Mouse (Mus musculus) erythroblast, embryonic 14.5 days (primary cell): ENCODE data around the gene Eif4g1.

Source experiments
- GATA1 ChIP-seq: IDR thresholded peaks from 2 replicates; pipeline ENCODE4 v1.6.1; 2012; ENCODE audit warnings: low read length, inconsistent platforms, mixed read lengths
- TAL1 ChIP-seq: IDR thresholded peaks from 3 replicates; pipeline ENCODE4 v1.6.1; 2012; ENCODE audit warnings: low read length, inconsistent platforms, mixed read lengths

DNA sequence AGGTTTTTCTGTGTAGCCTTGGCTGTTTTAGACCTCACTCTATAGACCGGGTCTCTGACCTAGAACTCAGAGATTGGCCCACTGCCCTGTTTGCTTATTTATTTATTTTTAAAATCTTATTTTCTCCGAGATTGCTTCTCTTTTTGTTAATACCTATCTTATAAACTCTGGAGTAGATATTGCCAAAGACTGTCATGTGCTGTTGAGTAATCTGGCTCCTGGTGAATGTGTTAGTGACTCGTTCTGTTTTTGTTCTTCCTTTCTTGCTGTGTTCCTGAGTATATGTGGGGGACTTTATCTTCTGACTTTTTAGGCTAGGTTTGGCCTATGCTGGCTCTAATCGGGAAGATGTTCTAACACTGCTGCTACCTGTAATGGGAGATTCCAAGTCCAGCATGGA lies 10.5 kb upstream of the Eif4g1 start:
- TF ChIP-seq GATA1 (no peak), TAL1 (no peak)
